Mouse (Mus musculus): ENCODE results near the gene Wdr1. TPM values are rescaled to one million over a fixed set of nuclear protein-coding genes. Genes with fewer than 3 reads are reported as not detected.
"Not testable (repeated sequence)": the region's sequence is repeated elsewhere in the genome, so short reads cannot be mapped to it uniquely, and the experiment has no call there.

Gene Wdr1
- total RNA-seq, 2 experiments from 2014 or later = 203 to 212 TPM

DNA sequence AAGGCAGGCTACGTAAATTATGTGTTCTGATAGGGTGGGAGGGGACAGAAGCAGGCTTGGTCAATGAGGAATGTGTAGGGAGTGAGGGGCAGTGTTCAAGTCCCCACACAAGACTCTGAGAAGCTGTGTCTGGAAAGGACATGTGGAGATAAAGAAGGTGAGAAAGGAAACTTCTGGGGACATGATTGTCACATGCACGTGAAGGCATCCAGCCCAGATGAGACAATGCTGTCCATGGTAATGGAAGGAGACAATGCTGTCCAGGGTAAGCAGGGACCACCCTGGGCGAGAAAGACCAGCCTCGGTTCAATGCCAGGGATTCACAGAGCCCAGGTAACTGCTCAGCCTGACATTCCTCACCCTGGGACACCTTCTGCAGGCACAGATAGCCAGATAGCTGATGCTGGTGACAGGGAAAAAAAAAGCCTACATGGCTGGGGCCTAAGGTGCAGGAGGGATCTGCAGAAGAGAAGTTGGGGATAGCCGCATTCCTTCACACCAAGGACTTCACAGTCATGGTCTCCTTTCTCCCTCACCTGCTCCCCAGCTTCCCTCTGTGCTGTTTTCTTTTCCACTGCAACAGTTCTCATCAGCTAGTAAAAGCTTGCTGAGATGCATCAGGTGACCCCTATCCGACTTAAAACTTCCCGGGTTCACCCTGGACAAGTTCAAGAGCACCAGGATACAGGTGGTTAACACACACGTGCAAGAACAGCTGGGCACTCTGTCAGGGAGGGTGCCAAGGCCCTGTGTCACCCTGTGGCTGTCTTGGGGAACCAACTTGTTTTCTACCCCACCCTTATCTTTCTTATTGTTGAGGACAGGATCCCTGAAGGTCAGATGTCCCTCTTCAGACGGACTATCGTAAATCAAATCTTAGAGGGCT lies 82.0 kb downstream of the Wdr1 start:
- Histone ChIP-seq H3K4me3 (no peak overlapping the region), H3K27ac (no peak overlapping the region)
- DNase-seq (ENCODE audit: low spot score in 2 of 2) = no peak
- TF ChIP-seq CTCF (conservative IDR thresholded peaks at IDR 0.05) = no peak

- DNase-seq (ENCODE audit: low spot score in 2 of 2) = no peak
Observed at GRCm38 (mm10) chr5:38479908-38480725, 82.9 kb downstream of the Wdr1 start.

GRCm38 (mm10) chr5:38479545-38479907 lies 83.5 kb downstream of the Wdr1 start:
- H3K4me3 ChIP-seq = peak overlapping the region; percentile 52; the same call in 1 of the 2 replicates
- not testable (repeated sequence) for DNase-seq (ENCODE audit: low spot score in 2 of 2)
- peak overlapping the region; percentile 86 for H3K27ac ChIP-seq

More at GRCm38 (mm10) chr5:38479908-38480725, 82.9 kb downstream of the Wdr1 start:
- Histone ChIP-seq H3K27ac (peak overlapping the region; percentile 86), H3K4me3 (peak overlapping the region; percentile 52)
- no peak for TF ChIP-seq CTCF (conservative IDR thresholded peaks at IDR 0.05)

GRCm38 (mm10) chr5:38479027-38479426 lies 84.0 kb downstream of the Wdr1 start:
- peak in 1 of 2 experiments; percentile 23 for DNase-seq (ENCODE audit: low spot score in 2 of 2)
- Histone ChIP-seq H3K27ac (peak overlapping the region; percentile 25; the same call in 1 of the 2 replicates), H3K4me3 (peak overlapping the region; percentile 26; the same call in 1 of the 2 replicates)
- no peak for TF ChIP-seq CTCF (conservative IDR thresholded peaks at IDR 0.05)

GRCm38 (mm10) chr5:38477731-38478445 lies 85.1 kb downstream of the Wdr1 start:
- H3K27ac ChIP-seq = no peak overlapping the region
- H3K4me3 ChIP-seq = no peak overlapping the region
- TF ChIP-seq CTCF (conservative IDR thresholded peaks at IDR 0.05) = no peak
- no peak for DNase-seq (ENCODE audit: low spot score in 2 of 2)

- peak; percentile 82 for TF ChIP-seq CTCF (conservative IDR thresholded peaks at IDR 0.05)
- Histone ChIP-seq H3K4me3 (no peak overlapping the region), H3K27ac (no peak overlapping the region)
- DNase-seq (ENCODE audit: low spot score in 2 of 2) = peak; percentile 58 to 82
Observed at GRCm38 (mm10) chr5:38476861-38477565, 86.0 kb downstream of the Wdr1 start.

Other genes starting within 250 kb of the Wdr1 start
- 10 to 100 TPM; 15.1 to 18.0 TPM for gene Drd5, start 243.9 kb downstream of the Wdr1 start, total RNA-seq (2021)
- gene Slc2a9, start 60.1 kb downstream of the Wdr1 start, total RNA-seq (2021) = 1 to 10 TPM; 3.2 to 4.2 TPM
- gene Zfp518b, start 121.6 kb upstream of the Wdr1 start, total RNA-seq (2021) = 10 to 100 TPM; 13.1 to 13.9 TPM

Data from layer of hippocampus, adult 2 months (tissue).